Mouse (Mus musculus) heart, embryonic 11.5 days (tissue): ENCODE data around the gene Gm21188. TPM values are rescaled to one million over a fixed set of nuclear protein-coding genes. Genes with fewer than 3 reads are reported as not detected.
"Not testable (repeated sequence)": the region's sequence is repeated elsewhere in the genome, so short reads cannot be mapped to it uniquely, and the experiment has no call there.

Experiments used
- ATAC-seq: fragments of 200-750 bp; cut with Nextera tagmentation; replicated peaks from 2 replicates; pipeline ENCODE4 v1.8.0; 2017; ENCODE audit warnings: moderate library complexity; ENCODE audit not compliant: insufficient number of reproducible peaks, low FRiP score, low TSS enrichment
- H3K27ac ChIP-seq: fragments of 300-500 bp; sonication (generic); 2 replicates; pipeline ENCODE4 v1.5.1; 2014; ENCODE audit warnings: mild to moderate bottlenecking, low read depth, low read length
- H3K27me3 ChIP-seq: fragments of 300-500 bp; sonication (generic); 2 replicates; pipeline ENCODE4 v1.6.1; 2014; ENCODE audit warnings: mild to moderate bottlenecking, low read length, mixed read lengths; ENCODE audit not compliant: control insufficient read depth, insufficient read depth
- H3K36me3 ChIP-seq: fragments of 300-500 bp; sonication (generic); 2 replicates; pipeline ENCODE4 v1.6.1; 2014; ENCODE audit warnings: mild to moderate bottlenecking, low read length, moderate library complexity, mixed read lengths; ENCODE audit not compliant: control insufficient read depth, insufficient read depth
- H3K4me1 ChIP-seq: fragments of 300-500 bp; sonication (generic); 2 replicates; pipeline ENCODE4 v1.6.1; 2014; ENCODE audit warnings: low read length; ENCODE audit not compliant: control insufficient read depth, insufficient read depth
- H3K4me2 ChIP-seq: fragments of 300-500 bp; sonication (generic); 2 replicates; pipeline ENCODE4 v1.6.1; 2014; ENCODE audit warnings: mild to moderate bottlenecking, moderate library complexity
- H3K4me3 ChIP-seq: fragments of 300-500 bp; sonication (generic); 2 replicates; pipeline ENCODE4 v1.5.1; 2014; ENCODE audit warnings: low read depth, low read length
- H3K9ac ChIP-seq: fragments of 300-500 bp; sonication (generic); 2 replicates; pipeline ENCODE4 v1.6.1; 2014; ENCODE audit warnings: mild to moderate bottlenecking, low read depth, low read length, moderate library complexity
- H3K9me3 ChIP-seq: fragments of 300-500 bp; sonication (generic); replicated peaks from 2 replicates; pipeline ENCODE4 v1.6.1; 2016; ENCODE audit warnings: low read length; ENCODE audit not compliant: control insufficient read depth
- WGBS: fragments of 180-500 bp; shearing (Covaris S2); extraction: QIAGEN DNeasy Blood & Tissue Kit; methylation state at CpG from one replicate; pipeline ENCODE4 v1.1.7; 2014; ENCODE audit not compliant: insufficient replicate concordance; 5-methylcytosine and 5-hydroxymethylcytosine counted together
- polyA plus RNA-seq: library from polyadenylated mRNA; unstranded; fragments of >200 nt; fragmentation: Nextera tagmentation; extraction: Ambion mirVana; gene quantifications from 2 replicates; pipeline ENCODE4 v1.2.1, GENCODE M21; 2014

The Gm21188 gene
- polyA plus RNA-seq, 1 experiment from 2014 or later: not detected

- H3K36me3 ChIP-seq, H3K27ac ChIP-seq, H3K9me3 ChIP-seq, H3K9ac ChIP-seq, ATAC-seq, H3K4me3 ChIP-seq, H3K4me1 ChIP-seq, H3K4me2 ChIP-seq, H3K27me3 ChIP-seq: not testable (repeated sequence)
- no CpG with 5 or more reads among the region's 4 CpGs for WGBS
Measured at GRCm38 (mm10) chr13:120062903-120063302, 10.9 kb upstream of the Gm21188 start.

DNA sequence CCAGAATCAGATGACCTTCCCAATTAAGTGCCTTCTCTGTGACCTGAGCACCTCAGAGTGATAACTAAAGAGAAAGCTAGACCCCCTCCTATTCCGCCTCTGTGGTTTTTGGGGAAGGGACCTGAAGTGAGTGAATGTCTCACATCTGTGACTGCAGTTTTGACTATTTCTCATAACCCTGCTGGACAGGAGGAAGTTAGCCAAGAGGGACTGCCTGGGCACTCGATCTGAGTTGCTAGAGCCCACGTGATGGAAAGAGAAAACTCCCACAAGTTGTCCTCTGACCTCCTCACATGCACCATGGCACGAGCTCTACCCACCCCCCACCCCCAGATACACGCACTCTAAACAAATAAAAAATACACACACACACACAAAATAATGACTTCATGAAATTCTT is 3.4 kb downstream of the Gm21188 start:
- H3K36me3 ChIP-seq, H3K4me1 ChIP-seq, ATAC-seq, H3K4me2 ChIP-seq, H3K9me3 ChIP-seq, H3K4me3 ChIP-seq, H3K9ac ChIP-seq, H3K27ac ChIP-seq, H3K27me3 ChIP-seq: not testable (repeated sequence)
- WGBS: no CpG with 5 or more reads among the region's 5 CpGs

GRCm38 (mm10) chr13:120048186-120048585 is 3.8 kb downstream of the Gm21188 start:
- not testable (repeated sequence) for ATAC-seq

GRCm38 (mm10) chr13:120046422-120047209 is 5.4 kb downstream of the Gm21188 start:
- ATAC-seq: 0 out of 2 replicates have a peak, but pooled peaks have one; percentile 39
- H3K4me1 ChIP-seq, H3K4me3 ChIP-seq, H3K27ac ChIP-seq, H3K36me3 ChIP-seq, H3K9me3 ChIP-seq, H3K4me2 ChIP-seq, H3K27me3 ChIP-seq, H3K9ac ChIP-seq: not testable (repeated sequence)
- 4% methylated on average over 7 of the region's 40 CpGs for WGBS

More at GRCm38 (mm10) chr13:120048186-120048585, 3.8 kb downstream of the Gm21188 start:
- H3K27ac ChIP-seq, H3K4me2 ChIP-seq, H3K9me3 ChIP-seq, H3K9ac ChIP-seq, H3K4me1 ChIP-seq, H3K4me3 ChIP-seq, H3K36me3 ChIP-seq, H3K27me3 ChIP-seq: not testable (repeated sequence)
- WGBS: no CpG with 5 or more reads among the region's 2 CpGs

DNA sequence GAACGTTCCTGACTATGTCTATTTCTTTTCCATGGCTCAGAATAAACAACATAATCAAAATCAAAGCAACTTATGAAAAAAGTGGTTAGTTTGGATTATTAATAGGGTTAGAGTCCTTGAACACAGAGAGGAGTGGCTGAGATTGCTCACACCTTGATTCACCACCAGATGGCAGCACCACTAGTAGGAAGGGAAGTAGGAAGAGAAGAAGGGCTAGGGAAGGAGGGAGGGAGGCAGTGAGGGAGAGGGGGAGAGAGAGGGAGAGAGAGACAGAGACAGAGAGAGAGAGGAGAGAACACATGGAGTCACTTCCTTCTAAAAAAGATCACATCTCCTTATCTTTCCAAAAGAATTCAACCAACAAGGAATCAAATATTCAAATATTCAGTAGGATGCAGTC is 10.8 kb downstream of the Gm21188 start:
- H3K4me3 ChIP-seq, ATAC-seq, H3K36me3 ChIP-seq, H3K9me3 ChIP-seq, H3K9ac ChIP-seq, H3K27ac ChIP-seq, H3K4me1 ChIP-seq, H3K4me2 ChIP-seq: not testable (repeated sequence)
- WGBS: no CpG with 5 or more reads among the region's 1 CpGs
- H3K27me3 ChIP-seq: peaks cover 11% of the 10 kb centered on the region

DNA sequence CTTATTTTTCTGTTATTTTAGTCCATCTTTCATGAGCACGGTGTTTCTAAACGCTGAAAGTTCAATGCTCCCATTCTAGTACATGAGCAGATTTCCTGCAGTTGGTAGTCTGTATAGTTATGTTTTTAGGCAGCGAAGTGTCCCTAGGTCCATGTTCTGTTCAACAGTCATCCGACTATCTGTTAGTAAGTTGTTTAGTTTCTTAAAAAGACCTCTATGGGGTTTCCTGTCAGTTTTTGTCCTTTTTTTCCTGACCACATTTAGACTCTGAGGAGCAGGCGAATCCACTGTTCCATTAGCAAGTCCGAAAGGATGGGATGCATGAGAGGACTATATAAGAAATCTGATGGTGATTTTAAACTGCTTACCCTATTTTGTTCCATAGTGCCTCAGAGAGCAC is 14.1 kb downstream of the Gm21188 start:
- not testable (repeated sequence) for H3K4me3 ChIP-seq, H3K9me3 ChIP-seq, H3K27ac ChIP-seq, H3K4me2 ChIP-seq, H3K4me1 ChIP-seq, H3K36me3 ChIP-seq, H3K9ac ChIP-seq, ATAC-seq
- 10% methylated on average over 6 of the region's 6 CpGs for WGBS
- peaks cover 16% of the 10 kb centered on the region for H3K27me3 ChIP-seq

- H3K9ac ChIP-seq, H3K9me3 ChIP-seq, H3K27ac ChIP-seq, ATAC-seq, H3K36me3 ChIP-seq, H3K4me1 ChIP-seq, H3K4me3 ChIP-seq, H3K4me2 ChIP-seq: not testable (repeated sequence)
- WGBS: under 1% methylated on average over 23 of the region's 25 CpGs
- peaks cover 16% of the 10 kb centered on the region for H3K27me3 ChIP-seq
Measured at GRCm38 (mm10) chr13:120036577-120037115, 15.3 kb downstream of the Gm21188 start.

DNA sequence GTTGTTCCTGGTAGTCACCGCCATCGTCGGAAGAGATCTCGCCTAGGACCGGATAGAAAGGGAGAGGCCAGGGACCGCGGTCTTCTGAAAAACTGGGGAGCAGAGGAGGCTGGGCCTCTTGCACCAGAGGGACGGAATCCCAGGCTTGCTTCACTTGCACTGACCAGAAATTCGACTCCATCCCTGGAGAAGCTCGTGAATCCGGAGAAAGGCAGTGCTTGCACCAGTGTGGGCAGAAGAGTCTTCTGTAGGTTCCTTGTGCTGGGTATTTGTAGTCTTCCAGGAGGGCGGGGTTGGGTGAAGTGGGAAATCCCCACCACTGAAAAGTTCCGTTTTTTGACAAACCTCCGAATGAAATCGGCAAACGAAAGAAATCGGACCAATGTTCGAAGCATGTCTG is 16.8 kb downstream of the Gm21188 start:
- H3K36me3 ChIP-seq, ATAC-seq, H3K9ac ChIP-seq, H3K4me3 ChIP-seq, H3K4me2 ChIP-seq, H3K4me1 ChIP-seq, H3K9me3 ChIP-seq, H3K27ac ChIP-seq: not testable (repeated sequence)
- WGBS: 0% methylated on average over 6 of the region's 18 CpGs
- peaks cover 16% of the 10 kb centered on the region for H3K27me3 ChIP-seq

DNA sequence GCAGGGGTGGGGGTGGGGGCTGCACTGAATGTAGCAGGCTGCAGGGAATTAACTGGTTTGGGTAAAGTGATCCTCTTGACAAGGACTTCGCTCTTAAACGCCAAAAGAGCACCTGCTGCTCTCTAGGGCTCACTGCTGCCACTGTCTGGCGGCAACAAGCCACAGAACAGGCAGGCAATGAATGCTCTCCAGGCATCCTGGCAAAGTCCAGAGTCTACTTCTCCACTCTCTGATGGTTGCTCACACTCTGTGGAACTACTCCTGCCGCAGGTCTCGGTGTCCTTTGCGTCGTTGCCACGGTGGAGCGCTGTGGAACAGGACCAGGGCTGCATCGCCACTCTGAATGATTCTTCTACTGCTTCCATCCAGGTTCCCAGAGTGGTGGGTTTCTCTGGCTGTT is 17.4 kb downstream of the Gm21188 start:
- H3K36me3 ChIP-seq, H3K9me3 ChIP-seq, H3K27ac ChIP-seq, ATAC-seq, H3K4me2 ChIP-seq, H3K4me3 ChIP-seq, H3K4me1 ChIP-seq, H3K9ac ChIP-seq: not testable (repeated sequence)
- WGBS: 0% methylated on average over 3 of the region's 10 CpGs
- H3K27me3 ChIP-seq: peaks cover 16% of the 10 kb centered on the region
